ENCODE assay signal across 9 mouse cellular contexts in the genomic region with DNA sequence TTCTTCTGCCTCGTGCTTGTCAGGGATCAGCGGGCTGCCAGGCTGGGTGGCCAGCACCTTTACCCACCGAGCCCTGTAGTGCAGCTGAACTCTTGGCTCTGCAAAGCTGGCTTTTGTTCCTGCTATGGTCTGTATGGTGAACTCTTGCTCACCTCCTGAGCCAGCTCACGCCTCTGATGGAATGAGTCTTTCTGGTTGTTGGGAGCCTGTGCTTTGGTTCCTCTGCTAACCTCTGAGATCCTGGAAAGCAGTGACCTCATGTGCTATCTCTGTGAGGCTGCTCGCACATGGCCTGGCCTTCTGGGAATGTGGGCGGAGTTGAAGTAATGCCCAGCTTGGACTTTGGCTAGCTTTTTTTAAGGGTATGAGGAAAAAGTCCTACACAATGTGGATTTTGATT. TPM values are rescaled to one million over a fixed set of nuclear protein-coding genes. Genes with fewer than 3 reads are reported as not detected.
DNase-seq lines count a peak whose midpoint lies in the region; ATAC-seq and TF ChIP-seq lines count a peak whose summit lies in the region.
"Had no signal": no experiment of that assay in that cellular context is flagged by ENCODE, and none has a peak within 500 bp of the region (broad histone marks: within the 10 kb centered on the region; RNA-seq: fewer than 3 reads in every experiment).

No protein-coding gene starts in this region.

- no peak for TF ChIP-seq POLR2A in limb, embryonic 14.5 days (IDR thresholded peaks at IDR 0.05; ENCODE audit: borderline replicate concordance, extremely low read depth, insufficient read depth, insufficient read length)

- no peaks in the 10 kb centered on the region for H3K9me3 ChIP-seq in limb, embryonic 14.5 days (ENCODE audit: control insufficient read depth, low read length)
- no peaks in the 10 kb centered on the region for H3K9me3 ChIP-seq in limb, embryonic 10.5 days (replicated peaks)
- H3K9me3 ChIP-seq in kidney, embryonic 14.5 days (ENCODE audit: control insufficient read depth, low read length), result no peaks in the 10 kb centered on the region
- H3K9me3 ChIP-seq in forebrain, embryonic 11.5 days (ENCODE audit: control insufficient read depth, low read length), result no peaks in the 10 kb centered on the region
- H3K9me3 ChIP-seq: neural tube, embryonic 12.5 days had no signal

- H3K36me3 ChIP-seq in limb, embryonic 14.5 days (ENCODE audit: control insufficient read depth, insufficient read depth, low read length), result peaks cover 49% of the 10 kb centered on the region
- H3K36me3 ChIP-seq in limb, embryonic 10.5 days, result peaks cover 82% of the 10 kb centered on the region
- peaks cover 31% of the 10 kb centered on the region for H3K36me3 ChIP-seq in kidney, embryonic 14.5 days (ENCODE audit: control insufficient read depth, insufficient read depth, low read length)
- no peaks in the 10 kb centered on the region; the same call in 1 of the 2 replicates for H3K36me3 ChIP-seq in forebrain, embryonic 11.5 days (ENCODE audit: control insufficient read depth, insufficient read depth, low read length)

- WGBS in limb, embryonic 14.5 days, result 64% methylated on average over 6 of the region's 6 CpGs
- WGBS in limb, embryonic 10.5 days, result 59% methylated on average over 6 of the region's 6 CpGs
- 47% methylated on average over 6 of the region's 6 CpGs for WGBS in kidney, embryonic 14.5 days
- WGBS in forebrain, embryonic 11.5 days, result 73% methylated on average over 6 of the region's 6 CpGs

- no peak for DNase-seq in limb, embryonic 14.5 days (ENCODE audit: low spot score)
- no peak for DNase-seq in limb, embryonic 10.5 days (ENCODE audit: low spot score)
- peak; percentile 96 for DNase-seq in heart, adult 11 months
- peak; percentile 63 for DNase-seq in lung, postnatal 36 days
- DNase-seq in spleen, postnatal 10 days (ENCODE audit: low spot score in 2 of 2), result no peak
- no peak for DNase-seq in B cell, adult 2 months
- no peak for DNase-seq in forebrain, embryonic 11.5 days (ENCODE audit: low spot score)

- no peak overlapping the region for H3K4me2 ChIP-seq in limb, embryonic 14.5 days (replicated peaks; ENCODE audit: low read depth, low read length, severe bottlenecking)
- no peak overlapping the region for H3K4me2 ChIP-seq in kidney, embryonic 14.5 days (replicated peaks; ENCODE audit: low read depth, low read length)
- H3K4me2 ChIP-seq in forebrain, embryonic 11.5 days (ENCODE audit: low read depth, low read length, severe bottlenecking), result no peak overlapping the region
- H3K4me2 ChIP-seq: neural tube, embryonic 12.5 days had no signal

- H3K27me3 ChIP-seq in limb, embryonic 14.5 days (ENCODE audit: control insufficient read depth, insufficient read depth, low read length), result no peaks in the 10 kb centered on the region
- H3K27me3 ChIP-seq in limb, embryonic 10.5 days (ENCODE audit: low read depth, poor library complexity, severe bottlenecking), result no peaks in the 10 kb centered on the region
- H3K27me3 ChIP-seq in kidney, embryonic 14.5 days (ENCODE audit: control insufficient read depth, insufficient read depth, low read length), result no peaks in the 10 kb centered on the region
- no peaks in the 10 kb centered on the region for H3K27me3 ChIP-seq in forebrain, embryonic 11.5 days (ENCODE audit: control insufficient read depth, insufficient read depth, low read length)
- H3K27me3 ChIP-seq: neural tube, embryonic 12.5 days had no signal

- no peak for ATAC-seq in limb, embryonic 14.5 days (ENCODE audit: low FRiP score, low read depth)
- 0 out of 2 replicates have a peak, but pooled peaks have one; percentile 24 for ATAC-seq in kidney, embryonic 14.5 days (ENCODE audit: low FRiP score, low TSS enrichment)
- ATAC-seq in forebrain, embryonic 11.5 days (replicated peaks; ENCODE audit: low FRiP score), result no peak

- H3K4me3 ChIP-seq in limb, embryonic 14.5 days (replicated peaks; ENCODE audit: low read length), result no peak overlapping the region
- no peak overlapping the region for H3K4me3 ChIP-seq in limb, embryonic 10.5 days
- no peak overlapping the region for H3K4me3 ChIP-seq in kidney, embryonic 14.5 days (ENCODE audit: low read length)
- no peak overlapping the region for H3K4me3 ChIP-seq in forebrain, embryonic 11.5 days (ENCODE audit: low read depth, low read length)
- H3K4me3 ChIP-seq: neural tube, embryonic 12.5 days had no signal

- no peak overlapping the region for H3K9ac ChIP-seq in limb, embryonic 14.5 days (ENCODE audit: low read depth, low read length, severe bottlenecking)
- no peak overlapping the region for H3K9ac ChIP-seq in kidney, embryonic 14.5 days (ENCODE audit: low read depth, low read length)
- H3K9ac ChIP-seq in forebrain, embryonic 11.5 days (ENCODE audit: low read length), result no peak overlapping the region
- H3K9ac ChIP-seq: neural tube, embryonic 12.5 days had no signal

- 0 out of 2 replicates have a peak overlapping the region, but pooled peaks have one; percentile 20 for H3K27ac ChIP-seq in limb, embryonic 14.5 days (replicated peaks; ENCODE audit: low read depth, low read length)
- no peak overlapping the region for H3K27ac ChIP-seq in limb, embryonic 10.5 days
- peak overlapping the region; percentile 52; the same call in 1 of the 2 replicates for H3K27ac ChIP-seq in kidney, embryonic 14.5 days (ENCODE audit: low read depth, low read length)
- no peak overlapping the region for H3K27ac ChIP-seq in forebrain, embryonic 11.5 days (ENCODE audit: low read depth, low read length)
- H3K27ac ChIP-seq: neural tube, embryonic 12.5 days had no signal

- 0 out of 2 replicates have a peak, but pooled peaks cover 4% of the 10 kb centered on the region for H3K4me1 ChIP-seq in limb, embryonic 14.5 days (ENCODE audit: control insufficient read depth, insufficient read depth, low read length)
- peaks cover 19% of the 10 kb centered on the region for H3K4me1 ChIP-seq in limb, embryonic 10.5 days
- peaks cover 12% of the 10 kb centered on the region for H3K4me1 ChIP-seq in kidney, embryonic 14.5 days (ENCODE audit: control insufficient read depth, insufficient read depth, low read length)
- H3K4me1 ChIP-seq in forebrain, embryonic 11.5 days (replicated peaks; ENCODE audit: control insufficient read depth, insufficient read depth, low read length), result no peaks in the 10 kb centered on the region

RNA-seq across cellular contexts. Expression of gene Helz, which starts 26.1 kb away (rescaled TPM):
- 15.9 and 20.7 TPM in 2 replicates for polyA plus RNA-seq in limb, embryonic 14.5 days (2012; rRNA removed)
- polyA plus RNA-seq in limb, embryonic 14.5 days (2014; fragmentation: Nextera tagmentation; extraction: Ambion mirVana), result 21.6 and 22.4 TPM in 2 replicates
- 23.7 and 24.8 TPM in 2 replicates for polyA plus RNA-seq in limb, embryonic 10.5 days (2016; fragmentation: Nextera tagmentation; extraction: Ambion mirVana)
- polyA plus RNA-seq in kidney, embryonic 14.5 days (2014; fragmentation: Nextera tagmentation; extraction: Ambion mirVana), result 19.0 and 29.8 TPM in 2 replicates
- polyA plus RNA-seq in forebrain, embryonic 11.5 days (2014; fragmentation: Nextera tagmentation; extraction: Ambion mirVana), result 25.4 and 27.4 TPM in 2 replicates

Comparison
In these comparisons a context has a peak if more than half of its experiments do, and no peak if none do; other contexts are left out.
1. H3K27ac ChIP-seq: peak in limb, embryonic 14.5 days (single experiment) and kidney, embryonic 14.5 days (single experiment); none in limb, embryonic 10.5 days (single experiment) and forebrain, embryonic 11.5 days (single experiment).
2. DNase-seq: peak in heart, adult 11 months (single experiment) and lung, postnatal 36 days (single experiment); none in limb, embryonic 14.5 days (single experiment), limb, embryonic 10.5 days (single experiment), spleen, postnatal 10 days (0 of 2), B cell, adult 2 months (0 of 2) and forebrain, embryonic 11.5 days (single experiment).